Mouse (Mus musculus) cortical plate, adult 2 months (tissue): ENCODE data around the gene Rnf149.

ENCODE experiments used
- CTCF ChIP-seq: fragments of 200-500 bp; IDR thresholded peaks from 2 replicates; pipeline ENCODE4 v1.5.1; 2011; ENCODE audit warnings: mild to moderate bottlenecking, control low read depth, low read length; ENCODE audit not compliant: insufficient read depth; ENCODE audit errors: extremely low read depth
- POLR2A ChIP-seq: fragments of 200-500 bp; IDR thresholded peaks from 2 replicates; pipeline ENCODE4 v1.6.1; 2011; ENCODE audit warnings: mild to moderate bottlenecking, low read length, control low read depth; ENCODE audit not compliant: insufficient read depth; ENCODE audit errors: extremely low read depth

DNA sequence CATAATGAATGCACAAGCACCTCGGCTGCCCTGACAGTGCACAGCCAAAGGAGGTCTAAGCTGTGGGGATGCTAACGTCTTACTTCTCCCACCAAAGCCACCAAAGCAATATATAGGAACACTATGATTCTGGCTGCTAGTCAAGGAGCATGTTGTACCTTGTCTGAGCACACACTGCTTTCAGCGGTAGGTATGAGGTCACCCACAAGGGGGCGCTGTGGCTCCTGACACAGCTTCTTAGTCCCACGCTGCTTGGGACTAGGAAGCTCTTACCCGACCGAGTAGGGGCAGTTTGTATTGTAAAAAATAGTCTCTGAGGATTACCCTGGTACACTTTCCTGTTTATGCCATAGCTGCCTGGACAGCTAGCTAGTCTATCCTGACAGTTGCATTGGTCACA is 49.8 kb downstream of the Rnf149 start:
- TF ChIP-seq POLR2A (no peak), CTCF (peak; percentile 78)
